Mouse (Mus musculus) erythroid progenitor cell, adult 5-6 weeks (primary cell): ENCODE results near the gene Stx1a. TPM values are rescaled to one million over a fixed set of nuclear protein-coding genes. Genes with fewer than 3 reads are reported as not detected.

Experiments used
- ATAC-seq: replicated peaks from 2 replicates; pipeline ENCODE4 v1.8.0; 2016; ENCODE audit warnings: moderate number of reproducible peaks, mild to moderate bottlenecking, moderate TSS enrichment, inconsistent platforms; ENCODE audit not compliant: poor library complexity, low FRiP score, severe bottlenecking
- total RNA-seq, 2 experiments: library from RNA; stranded (forward) in 1 of 2; stranded (reverse) in 1 of 2; fragments of 150-400 nt in 1 of 2; fragments of 186-747, 209-891 nt in 1 of 2; gene quantifications; 2 replicates each; pipeline versions ENCODE4 v1.2.3 to v1.2.4; 2015 to 2017; ENCODE audit warnings: low replicate concordance in 2 of 2

Gene Stx1a
- total RNA-seq, 2 experiments from 2014 or later: not detected

DNA sequence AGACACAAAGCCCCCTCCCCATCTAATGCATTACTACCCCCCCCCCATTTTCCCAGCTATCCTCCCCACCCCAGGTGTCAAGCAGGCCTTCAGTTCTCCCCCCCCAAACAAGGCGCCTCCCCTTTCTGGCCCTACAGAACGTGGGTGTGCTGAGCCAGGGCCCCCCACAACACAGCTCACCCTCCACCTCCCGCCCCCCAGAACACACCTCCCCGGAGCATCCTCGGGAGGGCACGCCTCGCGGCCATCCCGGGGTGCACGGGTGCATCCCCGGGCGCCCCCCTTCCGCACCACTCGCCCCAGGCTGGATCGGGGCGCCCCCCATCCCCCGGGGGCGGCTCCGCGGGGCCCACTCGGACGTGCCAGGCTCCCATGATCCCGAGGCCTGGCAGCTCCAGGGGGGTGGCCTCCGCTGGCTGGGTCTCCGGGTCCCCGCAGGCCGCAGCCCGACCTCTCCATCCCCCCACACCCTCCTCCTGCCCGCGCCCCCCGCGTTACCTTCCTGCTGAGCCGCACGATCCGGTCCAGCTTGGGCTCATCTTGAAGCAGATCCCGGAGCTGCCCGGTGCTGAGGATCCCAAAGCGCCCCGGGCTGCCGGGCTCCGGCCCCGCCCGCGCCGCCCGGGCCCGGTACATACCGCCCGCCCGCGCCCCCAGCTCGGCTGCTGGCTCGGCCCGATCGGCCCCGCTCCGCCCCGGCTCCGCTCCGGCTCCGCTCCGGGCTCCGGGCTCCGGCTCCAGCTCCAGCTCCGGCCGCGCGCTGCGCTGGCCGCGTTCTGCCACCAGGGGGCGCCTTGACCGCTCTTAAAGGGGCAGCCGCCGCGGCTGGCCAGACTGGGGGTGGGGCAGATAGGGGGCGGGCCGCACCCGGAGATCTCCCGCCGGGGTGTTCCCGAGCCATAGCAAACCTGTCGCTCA lies 54.5 kb downstream of the Stx1a start, which contains the start of gene Vps37d:
Gene Vps37d (minus strand): TSS at position 703 of the 918 bp plus-strand sequence.
- peak; percentile 86 for ATAC-seq

DNA sequence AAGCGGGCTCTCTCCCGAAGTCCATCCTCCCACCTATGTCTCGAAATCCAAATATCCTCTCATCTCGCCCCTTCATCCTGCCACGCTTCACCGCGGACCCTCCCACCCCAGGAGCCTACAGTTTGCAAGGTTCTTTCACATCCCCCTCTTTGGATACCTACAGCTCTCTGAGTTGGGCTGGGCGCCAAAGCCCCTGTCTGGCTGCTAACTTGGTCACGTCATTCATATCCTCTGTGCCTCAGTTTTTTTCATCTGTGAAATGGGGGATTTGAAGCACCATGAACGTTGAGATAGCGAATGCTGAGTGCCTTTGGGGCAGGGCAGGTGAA lies 55.2 kb downstream of the Stx1a start:
- 0 out of 2 replicates have a peak, but pooled peaks have one; percentile 8 for ATAC-seq

DNA sequence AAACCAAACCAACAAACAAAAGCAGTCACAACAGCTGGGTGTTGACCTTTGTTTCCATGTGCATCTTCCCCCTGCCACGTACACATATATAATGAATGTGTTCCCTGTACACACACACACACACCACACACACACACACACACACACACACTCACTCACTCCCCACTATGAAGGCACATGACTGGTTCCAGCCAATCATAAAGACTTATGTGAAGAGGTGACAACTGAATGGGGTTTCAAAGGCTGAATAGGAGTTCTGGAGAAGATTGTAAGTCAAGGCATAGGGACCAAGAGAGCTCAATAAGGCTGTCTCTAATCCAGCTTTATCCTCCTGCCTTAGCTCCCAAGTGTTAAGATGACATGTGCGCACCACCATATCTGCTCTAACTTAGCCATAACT lies 56.3 kb downstream of the Stx1a start:
- ATAC-seq: no peak

DNA sequence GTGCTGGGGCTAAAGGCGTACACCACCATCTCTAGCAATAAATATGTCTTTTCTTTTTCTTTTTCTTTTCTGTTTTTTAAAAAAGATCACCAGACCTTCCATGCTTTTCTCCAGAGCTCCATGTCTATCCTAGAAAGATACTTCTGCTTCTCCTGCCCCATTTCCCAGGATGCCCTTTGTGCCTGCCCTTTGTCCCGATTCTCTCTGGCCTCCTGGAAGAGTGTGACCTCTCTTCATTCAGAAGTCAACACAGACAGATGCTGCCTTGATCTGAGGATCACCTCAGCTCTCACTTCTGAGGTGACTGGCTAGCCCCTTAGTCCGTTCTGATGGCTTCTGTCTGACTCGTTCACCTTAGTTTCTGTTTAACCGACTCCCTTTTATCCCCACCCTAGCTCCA lies 57.3 kb downstream of the Stx1a start:
- no peak for ATAC-seq

DNA sequence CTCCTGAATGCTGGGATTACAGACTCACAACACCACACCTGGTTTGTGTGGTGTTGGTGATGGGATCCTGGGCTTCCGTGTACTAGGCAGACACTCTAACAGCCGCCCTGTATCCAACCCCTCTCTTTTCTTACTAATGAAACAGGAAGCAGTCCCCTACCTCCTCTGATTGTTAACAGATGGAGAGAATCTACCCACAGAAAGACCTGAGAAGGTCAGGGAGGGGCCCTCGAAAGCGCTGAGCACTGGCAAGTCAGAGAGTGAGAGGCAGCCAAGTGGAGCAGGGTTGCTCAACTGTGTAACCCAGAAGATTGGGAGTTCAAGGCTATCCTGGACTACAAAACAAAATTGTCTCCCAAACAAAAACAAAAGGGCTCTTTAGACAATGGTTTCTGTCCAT lies 63.6 kb downstream of the Stx1a start:
- ATAC-seq: no peak

DNA sequence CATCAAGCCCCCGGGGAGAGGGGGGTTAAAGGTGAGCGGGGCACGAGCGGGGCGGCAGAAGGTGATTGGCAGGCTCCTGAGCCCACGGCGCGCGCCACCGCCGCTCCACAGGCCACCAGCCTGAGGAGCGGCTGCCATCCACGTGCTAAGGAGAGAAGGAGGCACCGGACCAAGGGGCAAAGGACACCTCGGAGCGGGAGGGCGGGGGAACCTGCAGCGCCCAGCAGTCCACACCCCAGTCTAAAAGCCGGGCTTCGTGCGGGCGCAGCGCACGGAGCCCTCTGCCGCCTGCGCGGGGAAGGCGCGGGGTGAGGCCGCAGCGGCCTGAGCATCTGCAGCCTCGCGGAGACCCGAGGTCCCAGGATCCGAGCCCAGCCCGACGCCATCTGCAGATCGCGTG lies 66.4 kb downstream of the Stx1a start, which contains the start of gene Mlxipl:
Gene Mlxipl (plus strand): TSS at position 238 of the 400 bp plus-strand sequence.
- 0 out of 2 replicates have a peak, but pooled peaks have one; percentile 22 for ATAC-seq

Other genes starting within 250 kb of the Stx1a start
- 2.5 TPM in 1 of 2 replicates, not detected in the other for gene Tmem270, start 116.7 kb upstream of the Stx1a start, total RNA-seq (2015; ENCODE audit: low replicate concordance)
- gene Tmem270, start 116.7 kb upstream of the Stx1a start, total RNA-seq (2017; ENCODE audit: low replicate concordance): not detected in 2 replicates
- gene Cldn13, start 108.0 kb upstream of the Stx1a start, total RNA-seq (2015; ENCODE audit: low replicate concordance): 702 and 793 TPM in 2 replicates
- 370 and 493 TPM in 2 replicates for gene Cldn13, start 108.0 kb upstream of the Stx1a start, total RNA-seq (2017; ENCODE audit: low replicate concordance)
- gene Mettl27, start 91.1 kb upstream of the Stx1a start, total RNA-seq (2015; ENCODE audit: low replicate concordance): 41.1 and 65.6 TPM in 2 replicates
- 28.3 and 42.1 TPM in 2 replicates for gene Mettl27, start 91.1 kb upstream of the Stx1a start, total RNA-seq (2017; ENCODE audit: low replicate concordance)
- gene Cldn4, start 76.5 kb upstream of the Stx1a start, total RNA-seq (2015; ENCODE audit: low replicate concordance): 0.84 TPM in 1 of 2 replicates, not detected in the other
- not detected in 2 replicates for gene Cldn4, start 76.5 kb upstream of the Stx1a start, total RNA-seq (2017; ENCODE audit: low replicate concordance)
- not detected in 2 replicates for gene Cldn3, start 37.3 kb upstream of the Stx1a start, total RNA-seq (2015; ENCODE audit: low replicate concordance)
- not detected in 2 replicates for gene Cldn3, start 37.3 kb upstream of the Stx1a start, total RNA-seq (2017; ENCODE audit: low replicate concordance)
- gene Abhd11, start 14.3 kb upstream of the Stx1a start, total RNA-seq (2015; ENCODE audit: low replicate concordance): 15.9 and 29.8 TPM in 2 replicates
- gene Abhd11, start 14.3 kb upstream of the Stx1a start, total RNA-seq (2017; ENCODE audit: low replicate concordance): 3.9 and 4.3 TPM in 2 replicates
- 6.5 and 21.0 TPM in 2 replicates for gene Dnajc30, start 40.7 kb downstream of the Stx1a start, total RNA-seq (2015; ENCODE audit: low replicate concordance)
- 2.3 and 3.4 TPM in 2 replicates for gene Dnajc30, start 40.7 kb downstream of the Stx1a start, total RNA-seq (2017; ENCODE audit: low replicate concordance)
- 25.2 and 34.8 TPM in 2 replicates for gene Bud23, start 41.5 kb downstream of the Stx1a start, total RNA-seq (2015; ENCODE audit: low replicate concordance)
- gene Bud23, start 41.5 kb downstream of the Stx1a start, total RNA-seq (2017; ENCODE audit: low replicate concordance): 7.6 and 13.0 TPM in 2 replicates
- not detected in 2 replicates for gene Vps37d, start 54.8 kb downstream of the Stx1a start, total RNA-seq (2015; ENCODE audit: low replicate concordance)
- not detected in 2 replicates for gene Vps37d, start 54.8 kb downstream of the Stx1a start, total RNA-seq (2017; ENCODE audit: low replicate concordance)
- 2.1 TPM in 1 of 2 replicates, not detected in the other for gene Mlxipl, start 66.4 kb downstream of the Stx1a start, total RNA-seq (2015; ENCODE audit: low replicate concordance)
- gene Mlxipl, start 66.4 kb downstream of the Stx1a start, total RNA-seq (2017; ENCODE audit: low replicate concordance): 0.39 TPM in 1 of 2 replicates, not detected in the other
- 5.4 and 6.5 TPM in 2 replicates for gene Tbl2, start 126.2 kb downstream of the Stx1a start, total RNA-seq (2015; ENCODE audit: low replicate concordance)
- 13.6 and 26.6 TPM in 2 replicates for gene Tbl2, start 126.2 kb downstream of the Stx1a start, total RNA-seq (2017; ENCODE audit: low replicate concordance)
- gene Bcl7b, start 144.8 kb downstream of the Stx1a start, total RNA-seq (2015; ENCODE audit: low replicate concordance): 24.1 and 35.6 TPM in 2 replicates
- 13.5 and 24.4 TPM in 2 replicates for gene Bcl7b, start 144.8 kb downstream of the Stx1a start, total RNA-seq (2017; ENCODE audit: low replicate concordance)
- gene Baz1b, start 163.8 kb downstream of the Stx1a start, total RNA-seq (2015; ENCODE audit: low replicate concordance): 115 TPM in 2 replicates
- gene Baz1b, start 163.8 kb downstream of the Stx1a start, total RNA-seq (2017; ENCODE audit: low replicate concordance): 201 and 287 TPM in 2 replicates
- gene Fzd9, start 227.7 kb downstream of the Stx1a start, total RNA-seq (2015; ENCODE audit: low replicate concordance): not detected in 2 replicates
- not detected in 2 replicates for gene Fzd9, start 227.7 kb downstream of the Stx1a start, total RNA-seq (2017; ENCODE audit: low replicate concordance)